Mouse (Mus musculus) limb, embryonic 10.5 days (tissue): Measurements from ENCODE around the gene Klhl9. TPM values are rescaled to one million over a fixed set of nuclear protein-coding genes. Genes with fewer than 3 reads are reported as not detected.

ENCODE experiments used
- polyA plus RNA-seq: library from polyadenylated mRNA; unstranded; fragments of >200 nt; fragmentation: Nextera tagmentation; extraction: Ambion mirVana; gene quantifications from 2 replicates; pipeline ENCODE4 v1.2.1, GENCODE M21; 2016

Gene Klhl9
- polyA plus RNA-seq, 1 experiment from 2014 or later, result 106 TPM

Other genes starting within 250 kb of the Klhl9 start
- gene Ifnb1, start 199.7 kb downstream of the Klhl9 start, polyA plus RNA-seq, result not detected in 2 replicates
- not detected in 2 replicates for gene Ifna15, start 164.2 kb downstream of the Klhl9 start, polyA plus RNA-seq
- gene Ifna14, start 150.7 kb downstream of the Klhl9 start, polyA plus RNA-seq, result not detected in 2 replicates
- not detected in 2 replicates for gene Ifna9, start 130.1 kb downstream of the Klhl9 start, polyA plus RNA-seq
- not detected in 2 replicates for gene Ifna12, start 119.1 kb downstream of the Klhl9 start, polyA plus RNA-seq
- gene C87499, start 88.1 kb downstream of the Klhl9 start, polyA plus RNA-seq, result not detected in 2 replicates
- 0.24 TPM in 1 of 2 replicates, not detected in the other for gene Ifna13, start 78.0 kb downstream of the Klhl9 start, polyA plus RNA-seq
- gene Ifna16, start 45.5 kb downstream of the Klhl9 start, polyA plus RNA-seq, result not detected in 2 replicates
- not detected in 2 replicates for gene Ifna2, start 38.6 kb downstream of the Klhl9 start, polyA plus RNA-seq
- gene Ifnab, start 31.1 kb downstream of the Klhl9 start, polyA plus RNA-seq, result not detected in 2 replicates
- 1.1 and 1.5 TPM in 2 replicates for gene Gm26566, start 660 bp downstream of the Klhl9 start, polyA plus RNA-seq
- gene Gm13271, start 32.4 kb upstream of the Klhl9 start, polyA plus RNA-seq, result 0.33 TPM in 1 of 2 replicates, not detected in the other
- 0.40 and 0.54 TPM in 2 replicates for gene Gm13283, start 37.7 kb upstream of the Klhl9 start, polyA plus RNA-seq
- gene Gm13290, start 51.4 kb upstream of the Klhl9 start, polyA plus RNA-seq, result 0.74 and 0.94 TPM in 2 replicates
- gene Gm13289, start 54.5 kb upstream of the Klhl9 start, polyA plus RNA-seq, result not detected in 2 replicates
- not detected in 2 replicates for gene Gm13272, start 57.4 kb upstream of the Klhl9 start, polyA plus RNA-seq
- 0.16 and 0.39 TPM in 2 replicates for gene Ifnz, start 59.7 kb upstream of the Klhl9 start, polyA plus RNA-seq
- gene Gm13276, start 63.2 kb upstream of the Klhl9 start, polyA plus RNA-seq, result not detected in 2 replicates
- gene Gm13277, start 66.2 kb upstream of the Klhl9 start, polyA plus RNA-seq, result not detected in 2 replicates
- not detected in 2 replicates for gene Gm13278, start 69.1 kb upstream of the Klhl9 start, polyA plus RNA-seq
- gene Gm13275, start 72.0 kb upstream of the Klhl9 start, polyA plus RNA-seq, result not detected in 2 replicates
- not detected in 2 replicates for gene Gm13279, start 74.9 kb upstream of the Klhl9 start, polyA plus RNA-seq
- gene Gm13285, start 77.2 kb upstream of the Klhl9 start, polyA plus RNA-seq, result 0.28 and 0.48 TPM in 2 replicates
- gene Gm13287, start 80.8 kb upstream of the Klhl9 start, polyA plus RNA-seq, result not detected in 2 replicates
- 0.15 TPM in 1 of 2 replicates, not detected in the other for gene Gm13288, start 83.1 kb upstream of the Klhl9 start, polyA plus RNA-seq
- not detected in 2 replicates for gene Ifna7, start 93.8 kb upstream of the Klhl9 start, polyA plus RNA-seq
- gene Ifna11, start 97.5 kb upstream of the Klhl9 start, polyA plus RNA-seq, result not detected in 2 replicates
- not detected in 2 replicates for gene Ifna6, start 105.0 kb upstream of the Klhl9 start, polyA plus RNA-seq
- gene Ifna5, start 113.1 kb upstream of the Klhl9 start, polyA plus RNA-seq, result not detected in 2 replicates
- not detected in 2 replicates for gene Ifna4, start 119.4 kb upstream of the Klhl9 start, polyA plus RNA-seq
- not detected in 2 replicates for gene Ifna1, start 127.6 kb upstream of the Klhl9 start, polyA plus RNA-seq
- gene Ifne, start 157.7 kb upstream of the Klhl9 start, polyA plus RNA-seq, result not detected in 2 replicates